Mouse (Mus musculus): ENCODE measurements around the gene Sap30l. TPM values are rescaled to one million over a fixed set of nuclear protein-coding genes. Genes with fewer than 3 reads are reported as not detected.

Sap30l gene
- total and polyA plus RNA-seq, 3 experiments, result 17.1 to 23.1 (median 20.8) TPM

DNA sequence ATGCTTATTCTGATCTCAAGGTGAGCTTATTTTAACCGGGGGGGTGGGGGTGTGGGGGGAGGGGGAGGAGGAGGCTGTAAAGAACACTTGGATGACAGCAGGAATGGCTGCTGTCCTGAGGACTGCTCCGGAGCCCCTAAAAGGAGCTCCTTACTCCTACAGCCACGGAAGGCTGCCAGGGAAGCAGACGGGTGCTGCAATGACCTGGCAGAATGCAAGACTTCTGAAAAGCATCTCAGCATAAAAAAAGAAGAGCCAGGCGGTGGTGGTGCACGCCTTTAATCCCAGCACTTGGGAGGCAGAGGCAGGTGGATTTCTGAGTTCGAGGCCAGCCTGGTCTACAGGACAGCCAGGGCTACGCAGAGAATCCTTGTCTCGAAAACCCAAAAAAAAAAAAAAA lies 3.6 kb upstream of the Sap30l start:
- Histone ChIP-seq H3K36me3 (replicated peaks in 1 of 2; ENCODE audit: control insufficient read depth in 1 of 2, insufficient read depth in 1 of 2, low read length in 1 of 2) (no peaks in the 10 kb centered on the region), H3K4me3 (replicated peaks in 1 of 3; ENCODE audit: low read depth in 2 of 3, low read length in 2 of 3, poor library complexity in 1 of 3) (no peak overlapping the region), H3K4me2 (ENCODE audit: insufficient read depth, low read depth, poor library complexity, severe bottlenecking) (no peak overlapping the region), H3K9me3 (replicated peaks; ENCODE audit: low read length) (no peaks in the 10 kb centered on the region), H3K27me3 (replicated peaks) (peaks cover 13% of the 10 kb centered on the region), H3K9ac (ENCODE audit: insufficient read depth, low read depth) (no peak overlapping the region), H3K79me2 (replicated peaks; ENCODE audit: control insufficient read depth, extremely low read depth, insufficient read depth, poor library complexity, severe bottlenecking) (no peaks in the 10 kb centered on the region), H3K27ac (ENCODE audit: insufficient read depth, low read depth) (no peak overlapping the region), H3K4me1 (ENCODE audit: control insufficient read depth in 1 of 2, insufficient read depth in 2 of 2) (peaks cover 4 to 15% of the 10 kb centered on the region in 2 experiments; a peak in 3 of 4 replicates)
- dilution Hi-C loops (cut with MboI; ENCODE audit: extremely low pct_ligation_motif_present, extremely low pct_unique_long_range_greater_than_20kb, low sequenced_read_pairs), result no loop called here
- no peak for DNase-seq (ENCODE audit: extremely low read depth)
- in situ Hi-C loops (cut with MboI; ENCODE audit: low pct_ligation_motif_present, low pct_unique_long_range_greater_than_20kb, low sequenced_read_pairs), result no loop called here
- no peak for TF ChIP-seq MAZ (IDR thresholded peaks at IDR 0.05; ENCODE audit: low read depth, low read length)

DNA sequence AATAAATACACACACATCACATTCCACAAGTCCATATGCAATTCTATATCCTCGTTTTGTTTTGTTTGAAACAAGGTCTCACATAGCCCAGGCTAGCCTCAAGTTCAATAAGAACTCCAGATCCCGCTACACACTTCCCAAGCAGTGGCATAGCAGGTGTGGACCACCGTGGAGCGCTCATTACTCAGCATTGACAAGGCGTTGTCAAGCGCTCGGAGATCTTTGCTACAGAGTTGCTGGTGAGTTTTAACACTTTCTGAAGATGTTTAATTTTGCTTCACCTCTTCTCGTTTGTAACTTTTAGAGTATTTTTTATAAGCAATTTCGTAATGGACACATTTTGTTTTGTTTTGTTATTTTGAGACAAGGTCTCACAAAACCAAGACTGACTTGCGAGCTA lies 2.0 kb upstream of the Sap30l start:
- Histone ChIP-seq H3K4me1 (ENCODE audit: control insufficient read depth in 1 of 2, insufficient read depth in 2 of 2) (peaks cover 7 to 24% of the 10 kb centered on the region in 2 experiments; a peak in 3 of 4 replicates), H3K36me3 (replicated peaks in 1 of 2; ENCODE audit: control insufficient read depth in 1 of 2, insufficient read depth in 1 of 2, low read length in 1 of 2) (peaks cover 0 to 2% of the 10 kb centered on the region in 2 experiments), H3K4me3 (replicated peaks in 1 of 3; ENCODE audit: low read depth in 2 of 3, low read length in 2 of 3, poor library complexity in 1 of 3) (no peak overlapping the region), H3K27me3 (replicated peaks) (peaks cover 13% of the 10 kb centered on the region), H3K4me2 (ENCODE audit: insufficient read depth, low read depth, poor library complexity, severe bottlenecking) (no peak overlapping the region), H3K9me3 (replicated peaks; ENCODE audit: low read length) (no peaks in the 10 kb centered on the region), H3K79me2 (replicated peaks; ENCODE audit: control insufficient read depth, extremely low read depth, insufficient read depth, poor library complexity, severe bottlenecking) (no peaks in the 10 kb centered on the region), H3K27ac (ENCODE audit: insufficient read depth, low read depth) (no peak overlapping the region), H3K9ac (ENCODE audit: insufficient read depth, low read depth) (no peak overlapping the region)
- DNase-seq (ENCODE audit: extremely low read depth), result no peak
- TF ChIP-seq CTCF (conservative IDR thresholded peaks at IDR 0.05 in 1 of 2, IDR thresholded peaks at IDR 0.05 in 1 of 2; ENCODE audit: low read depth in 2 of 2, low read length in 2 of 2), result no peak
- TF ChIP-seq MEF2A (IDR thresholded peaks at IDR 0.05; ENCODE audit: borderline replicate concordance, low read depth, low read length), result no peak
- no peak for TF ChIP-seq ZMIZ1 (IDR thresholded peaks at IDR 0.05; ENCODE audit: low read depth, low read length)
- TF ChIP-seq MAX (IDR thresholded peaks at IDR 0.05; ENCODE audit: low read length), result no peak
- no peak for TF ChIP-seq MAZ (IDR thresholded peaks at IDR 0.05; ENCODE audit: low read depth, low read length)
- TF ChIP-seq JUN (IDR thresholded peaks at IDR 0.05; ENCODE audit: insufficient read depth, low read depth, low read length), result no peak
- no peak for TF ChIP-seq ZC3H11A (IDR thresholded peaks at IDR 0.05; ENCODE audit: low read depth, low read length)
- no peak for TF ChIP-seq CHD1 (IDR thresholded peaks at IDR 0.05; ENCODE audit: low read depth, low read length)
- no peak for TF ChIP-seq NRF1 (IDR thresholded peaks at IDR 0.05; ENCODE audit: low read depth, low read length)
- TF ChIP-seq BHLHE40 (IDR thresholded peaks at IDR 0.05; ENCODE audit: low read depth, low read length), result no peak
- TF ChIP-seq ZNF384 (IDR thresholded peaks at IDR 0.05; ENCODE audit: low read depth, low read length), result no peak
- TF ChIP-seq SMC3 (IDR thresholded peaks at IDR 0.05; ENCODE audit: low read depth, low read length), result no peak
- no peak for TF ChIP-seq POLR2A (IDR thresholded peaks at IDR 0.05; ENCODE audit: low read depth, low read length)
- TF ChIP-seq MXI1 (IDR thresholded peaks at IDR 0.05; ENCODE audit: low read depth, low read length), result no peak
- no peak for TF ChIP-seq MAFK (IDR thresholded peaks at IDR 0.05; ENCODE audit: insufficient replicate concordance, low read length)
- no peak for TF ChIP-seq ZKSCAN1 (IDR thresholded peaks at IDR 0.05; ENCODE audit: borderline replicate concordance, low read depth, low read length)
- no peak for TF ChIP-seq CHD2 (IDR thresholded peaks at IDR 0.05; ENCODE audit: low read length)
- no peak for TF ChIP-seq KAT2A (IDR thresholded peaks at IDR 0.05; ENCODE audit: insufficient replicate concordance, low read length)
- dilution Hi-C loops (cut with MboI; ENCODE audit: extremely low pct_ligation_motif_present, extremely low pct_unique_long_range_greater_than_20kb, low sequenced_read_pairs) (no loop called here), in situ Hi-C loops (cut with MboI; ENCODE audit: low pct_ligation_motif_present, low pct_unique_long_range_greater_than_20kb, low sequenced_read_pairs) (no loop called here)

All from CH12.LX (cell line).